24 mouse cellular contexts compared by ENCODE assay signal in the genomic region with DNA sequence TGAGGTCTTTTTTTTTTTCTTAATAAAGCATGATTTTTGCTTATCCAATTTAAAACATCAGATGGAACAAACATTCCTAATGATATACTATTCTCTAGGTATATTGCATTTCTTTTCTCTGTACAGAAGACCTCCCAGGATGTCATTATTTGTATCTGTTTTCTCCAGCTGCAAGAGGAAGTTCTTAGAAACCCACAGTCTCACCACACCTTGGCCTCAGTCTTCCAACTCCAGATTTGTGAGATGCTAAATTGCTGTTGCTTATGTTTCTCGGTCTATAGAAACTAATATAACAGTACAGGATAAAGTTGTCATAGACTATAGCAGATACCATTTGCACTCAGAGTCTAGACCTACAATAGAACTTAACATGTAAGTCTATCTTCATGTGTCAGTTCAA. TPM values are rescaled to one million over a fixed set of nuclear protein-coding genes. Genes with fewer than 3 reads are reported as not detected.
"Had no signal": no experiment of that assay in that cellular context is flagged by ENCODE, and none has a peak within 500 bp of the region (broad histone marks: within the 10 kb centered on the region; RNA-seq: fewer than 3 reads in every experiment).

No protein-coding gene starts in this region.

- H3K4me2 ChIP-seq: kidney, embryonic 15.5 days; liver, embryonic 11.5 days; liver, embryonic 15.5 days; midbrain, embryonic 15.5 days; neural tube, embryonic 13.5 days; stomach, embryonic 15.5 days had no signal

- DNase-seq: kidney, adult 2 months; kidney, postnatal 14 days; lung, adult 2 months; retina, postnatal 1 day; right cerebral cortex, postnatal 14 days; thymus, postnatal 4 days had no signal

- H3K4me3 ChIP-seq: kidney, embryonic 15.5 days; left cerebral cortex, adult 2 months; limb, embryonic 10.5 days; liver, embryonic 15.5 days; midbrain, embryonic 10.5 days; midbrain, embryonic 15.5 days; neural tube, embryonic 13.5 days; stomach, embryonic 15.5 days had no signal

- ATAC-seq: intestine, embryonic 16.5 days; lung, postnatal 0 days; midbrain, embryonic 15.5 days had no signal

- H3K27ac ChIP-seq: kidney, embryonic 15.5 days; left cerebral cortex, adult 2 months; limb, embryonic 10.5 days; liver, embryonic 15.5 days; midbrain, embryonic 10.5 days; midbrain, embryonic 15.5 days; neural tube, embryonic 13.5 days; stomach, embryonic 15.5 days had no signal

- H3K9me3 ChIP-seq: kidney, embryonic 15.5 days; limb, embryonic 10.5 days; liver, embryonic 15.5 days; midbrain, embryonic 10.5 days; midbrain, embryonic 15.5 days; neural tube, embryonic 13.5 days; stomach, embryonic 15.5 days had no signal

- H3K4me1 ChIP-seq: kidney, embryonic 15.5 days; limb, embryonic 10.5 days; liver, embryonic 15.5 days; midbrain, embryonic 10.5 days; midbrain, embryonic 15.5 days; neural tube, embryonic 13.5 days; stomach, embryonic 15.5 days had no signal

- H3K27me3 ChIP-seq: kidney, embryonic 15.5 days; liver, embryonic 15.5 days; midbrain, embryonic 15.5 days; neural tube, embryonic 13.5 days; stomach, embryonic 15.5 days had no signal

- H3K9ac ChIP-seq: kidney, embryonic 15.5 days; liver, embryonic 15.5 days; midbrain, embryonic 15.5 days; neural tube, embryonic 13.5 days; stomach, embryonic 15.5 days had no signal

- H3K36me3 ChIP-seq: kidney, embryonic 15.5 days; limb, embryonic 10.5 days; liver, embryonic 15.5 days; midbrain, embryonic 10.5 days; midbrain, embryonic 15.5 days; neural tube, embryonic 13.5 days; stomach, embryonic 15.5 days had no signal

RNA-seq across cellular contexts. Expression of a gene that starts 10.1 kb away (rescaled TPM):
- total RNA-seq: layer of hippocampus, adult 8-10 months; layer of hippocampus, postnatal 25 days; left cerebral cortex, adult 2 months; left cerebral cortex, postnatal 14 days; monocyte, adult 5-6 weeks had no signal
- polyA plus RNA-seq: intestine, embryonic 16.5 days; kidney, adult 2 months; kidney, embryonic 15.5 days; limb, embryonic 10.5 days; limb, embryonic 14.5 days; liver, embryonic 11.5 days; liver, embryonic 15.5 days; lung, adult 2 months; midbrain, embryonic 10.5 days; midbrain, embryonic 15.5 days; neural tube, embryonic 13.5 days; spleen, adult 2 months; stomach, embryonic 15.5 days; testis, adult 2 months had no signal

RNA-seq across cellular contexts. Expression of a gene that starts 34.7 kb away (rescaled TPM):
- polyA plus RNA-seq: kidney, embryonic 15.5 days; limb, embryonic 10.5 days; liver, embryonic 11.5 days; liver, embryonic 15.5 days; midbrain, embryonic 10.5 days; midbrain, embryonic 15.5 days; neural tube, embryonic 13.5 days had no signal

RNA-seq across cellular contexts. Expression of a gene that starts 35.8 kb away (rescaled TPM):
- total RNA-seq: layer of hippocampus, adult 8-10 months; layer of hippocampus, postnatal 25 days; left cerebral cortex, adult 2 months had no signal
- polyA plus RNA-seq: intestine, embryonic 16.5 days; kidney, embryonic 15.5 days; limb, embryonic 10.5 days; limb, embryonic 14.5 days; liver, embryonic 11.5 days; liver, embryonic 15.5 days; midbrain, embryonic 10.5 days; midbrain, embryonic 15.5 days; neural tube, embryonic 13.5 days; stomach, embryonic 15.5 days had no signal
